Mouse (Mus musculus): ENCODE measurements around the gene Stpg1. TPM values are rescaled to one million over a fixed set of nuclear protein-coding genes. Genes with fewer than 3 reads are reported as not detected.

Stpg1 gene
- polyA plus RNA-seq, 1 experiment: 0.01 TPM

GRCm38 (mm10) chr4:135540057-135540456, 45.5 kb downstream of the Stpg1 start:
- peaks cover 2% of the 10 kb centered on the region for H3K4me1 ChIP-seq (ENCODE audit: control insufficient read depth)
- H3K9me3 ChIP-seq (ENCODE audit: control insufficient read depth, low read length): no peaks in the 10 kb centered on the region
- TF ChIP-seq GATA1 (IDR thresholded peaks at IDR 0.05; ENCODE audit: low read length) (no peak), TAL1 (IDR thresholded peaks at IDR 0.05; ENCODE audit: low read length) (no peak)
- H3K36me3 ChIP-seq (ENCODE audit: control insufficient read depth): no peaks in the 10 kb centered on the region
- peaks cover 10% of the 10 kb centered on the region for H3K27me3 ChIP-seq (ENCODE audit: control insufficient read depth)
- no peak overlapping the region for H3K4me3 ChIP-seq (replicated peaks)

- Histone ChIP-seq H3K36me3 (ENCODE audit: control insufficient read depth) (no peaks in the 10 kb centered on the region), H3K4me3 (replicated peaks) (no peak overlapping the region), H3K27me3 (ENCODE audit: control insufficient read depth) (peaks cover 11% of the 10 kb centered on the region), H3K9me3 (ENCODE audit: control insufficient read depth, low read length) (no peaks in the 10 kb centered on the region), H3K4me1 (ENCODE audit: control insufficient read depth) (peaks cover 7% of the 10 kb centered on the region)
- TF ChIP-seq GATA1 (IDR thresholded peaks at IDR 0.05; ENCODE audit: low read length) (no peak), TAL1 (IDR thresholded peaks at IDR 0.05; ENCODE audit: low read length) (no peak)
Observed at GRCm38 (mm10) chr4:135544284-135544683, 49.7 kb downstream of the Stpg1 start.

- Histone ChIP-seq H3K27me3 (ENCODE audit: control insufficient read depth) (peaks cover 11% of the 10 kb centered on the region), H3K9me3 (ENCODE audit: control insufficient read depth, low read length) (no peaks in the 10 kb centered on the region), H3K4me3 (replicated peaks) (peak overlapping the region; percentile 25), H3K36me3 (ENCODE audit: control insufficient read depth) (no peaks in the 10 kb centered on the region), H3K4me1 (ENCODE audit: control insufficient read depth) (peaks cover 7% of the 10 kb centered on the region)
- TF ChIP-seq GATA1 (IDR thresholded peaks at IDR 0.05; ENCODE audit: low read length): no peak
- no peak for TF ChIP-seq TAL1 (IDR thresholded peaks at IDR 0.05; ENCODE audit: low read length)
Observed at GRCm38 (mm10) chr4:135545080-135545511, 50.5 kb downstream of the Stpg1 start.

GRCm38 (mm10) chr4:135546008-135546407, 51.4 kb downstream of the Stpg1 start:
- Histone ChIP-seq H3K4me3 (replicated peaks) (no peak overlapping the region), H3K4me1 (ENCODE audit: control insufficient read depth) (peaks cover 7% of the 10 kb centered on the region), H3K36me3 (ENCODE audit: control insufficient read depth) (no peaks in the 10 kb centered on the region), H3K9me3 (ENCODE audit: control insufficient read depth, low read length) (no peaks in the 10 kb centered on the region), H3K27me3 (ENCODE audit: control insufficient read depth) (peaks cover 11% of the 10 kb centered on the region)
- no peak for TF ChIP-seq GATA1 (IDR thresholded peaks at IDR 0.05; ENCODE audit: low read length)
- no peak for TF ChIP-seq TAL1 (IDR thresholded peaks at IDR 0.05; ENCODE audit: low read length)

- Histone ChIP-seq H3K4me3 (replicated peaks) (no peak overlapping the region), H3K9me3 (ENCODE audit: control insufficient read depth, low read length) (no peaks in the 10 kb centered on the region), H3K36me3 (ENCODE audit: control insufficient read depth) (no peaks in the 10 kb centered on the region), H3K4me1 (ENCODE audit: control insufficient read depth) (peaks cover 7% of the 10 kb centered on the region), H3K27me3 (ENCODE audit: control insufficient read depth) (peaks cover 11% of the 10 kb centered on the region)
- TF ChIP-seq TAL1 (IDR thresholded peaks at IDR 0.05; ENCODE audit: low read length) (no peak), GATA1 (IDR thresholded peaks at IDR 0.05; ENCODE audit: low read length) (no peak)
Observed at GRCm38 (mm10) chr4:135546793-135547192, 52.2 kb downstream of the Stpg1 start.

- H3K9me3 ChIP-seq (ENCODE audit: control insufficient read depth, low read length): no peaks in the 10 kb centered on the region
- no peaks in the 10 kb centered on the region for H3K36me3 ChIP-seq (ENCODE audit: control insufficient read depth)
- no peak overlapping the region for H3K4me3 ChIP-seq (replicated peaks)
- peaks cover 7% of the 10 kb centered on the region for H3K4me1 ChIP-seq (ENCODE audit: control insufficient read depth)
- peaks cover 13% of the 10 kb centered on the region for H3K27me3 ChIP-seq (ENCODE audit: control insufficient read depth)
- no peak for TF ChIP-seq TAL1 (IDR thresholded peaks at IDR 0.05; ENCODE audit: low read length)
- TF ChIP-seq GATA1 (IDR thresholded peaks at IDR 0.05; ENCODE audit: low read length): no peak
Observed at GRCm38 (mm10) chr4:135547551-135547950, 53.0 kb downstream of the Stpg1 start.

GRCm38 (mm10) chr4:135548108-135548507, 53.5 kb downstream of the Stpg1 start:
- H3K27me3 ChIP-seq (ENCODE audit: control insufficient read depth): peaks cover 15% of the 10 kb centered on the region
- H3K9me3 ChIP-seq (ENCODE audit: control insufficient read depth, low read length): no peaks in the 10 kb centered on the region
- no peak overlapping the region for H3K4me3 ChIP-seq (replicated peaks)
- no peak for TF ChIP-seq TAL1 (IDR thresholded peaks at IDR 0.05; ENCODE audit: low read length)
- no peak for TF ChIP-seq GATA1 (IDR thresholded peaks at IDR 0.05; ENCODE audit: low read length)
- H3K4me1 ChIP-seq (ENCODE audit: control insufficient read depth): peaks cover 7% of the 10 kb centered on the region
- no peaks in the 10 kb centered on the region for H3K36me3 ChIP-seq (ENCODE audit: control insufficient read depth)

- H3K36me3 ChIP-seq (ENCODE audit: control insufficient read depth): no peaks in the 10 kb centered on the region
- peaks cover 7% of the 10 kb centered on the region for H3K4me1 ChIP-seq (ENCODE audit: control insufficient read depth)
- no peak for TF ChIP-seq GATA1 (IDR thresholded peaks at IDR 0.05; ENCODE audit: low read length)
- no peak for TF ChIP-seq TAL1 (IDR thresholded peaks at IDR 0.05; ENCODE audit: low read length)
- H3K4me3 ChIP-seq (replicated peaks): no peak overlapping the region
- peaks cover 15% of the 10 kb centered on the region for H3K27me3 ChIP-seq (ENCODE audit: control insufficient read depth)
- no peaks in the 10 kb centered on the region for H3K9me3 ChIP-seq (ENCODE audit: control insufficient read depth, low read length)
Observed at GRCm38 (mm10) chr4:135548521-135549077, 54.0 kb downstream of the Stpg1 start.

- Histone ChIP-seq H3K4me1 (ENCODE audit: control insufficient read depth) (peaks cover 7% of the 10 kb centered on the region), H3K36me3 (ENCODE audit: control insufficient read depth) (no peaks in the 10 kb centered on the region), H3K27me3 (ENCODE audit: control insufficient read depth) (peaks cover 14% of the 10 kb centered on the region), H3K9me3 (ENCODE audit: control insufficient read depth, low read length) (no peaks in the 10 kb centered on the region), H3K4me3 (replicated peaks) (no peak overlapping the region)
- TF ChIP-seq GATA1 (IDR thresholded peaks at IDR 0.05; ENCODE audit: low read length) (no peak), TAL1 (IDR thresholded peaks at IDR 0.05; ENCODE audit: low read length) (no peak)
Observed at GRCm38 (mm10) chr4:135549323-135549722, 54.7 kb downstream of the Stpg1 start.

GRCm38 (mm10) chr4:135563794-135564193, 69.2 kb downstream of the Stpg1 start:
- Histone ChIP-seq H3K9me3 (ENCODE audit: control insufficient read depth, low read length) (no peaks in the 10 kb centered on the region), H3K4me1 (ENCODE audit: control insufficient read depth) (no peaks in the 10 kb centered on the region), H3K36me3 (ENCODE audit: control insufficient read depth) (no peaks in the 10 kb centered on the region), H3K27me3 (ENCODE audit: control insufficient read depth) (peaks cover 26% of the 10 kb centered on the region), H3K4me3 (replicated peaks) (no peak overlapping the region)
- no peak for TF ChIP-seq GATA1 (IDR thresholded peaks at IDR 0.05; ENCODE audit: low read length)
- TF ChIP-seq TAL1 (IDR thresholded peaks at IDR 0.05; ENCODE audit: low read length): no peak
